Mouse (Mus musculus): Measurements from ENCODE around the gene Fut11. TPM values are rescaled to one million over a fixed set of nuclear protein-coding genes. Genes with fewer than 3 reads are reported as not detected.
A peak's percentile ranks its signal among the peaks of the same experiment; 100 is the strongest.

The Fut11 gene
- polyA plus RNA-seq, 1 experiment from 2014 or later, result 13.1 TPM

GRCm38 (mm10) chr14:20735052-20735451 lies 40.3 kb downstream of the Fut11 start:
- H3K4me2 ChIP-seq (ENCODE audit: low read length), result no peak overlapping the region
- no peak overlapping the region for H3K27ac ChIP-seq (ENCODE audit: low read depth, low read length)

GRCm38 (mm10) chr14:20735892-20736390 lies 41.2 kb downstream of the Fut11 start:
- DNase-seq (ENCODE audit: low spot score) (no peak), ATAC-seq (no peak)
- Histone ChIP-seq H3K9ac (ENCODE audit: low read length) (no peak overlapping the region), H3K4me2 (ENCODE audit: low read length) (no peak overlapping the region), H3K9me3 (replicated peaks; ENCODE audit: control insufficient read depth, low read length) (no peaks in the 10 kb centered on the region), H3K36me3 (ENCODE audit: control insufficient read depth, insufficient read depth, low read length) (peaks cover 37% of the 10 kb centered on the region), H3K4me3 (ENCODE audit: low read depth, low read length) (no peak overlapping the region), H3K27ac (ENCODE audit: low read depth, low read length) (no peak overlapping the region), H3K4me1 (ENCODE audit: control insufficient read depth, insufficient read depth, low read length) (peaks cover 5% of the 10 kb centered on the region; the same call in 1 of the 2 replicates), H3K27me3 (replicated peaks; ENCODE audit: control insufficient read depth, insufficient read depth, low read length) (no peaks in the 10 kb centered on the region)
- 92% methylated on average over 13 of the region's 13 CpGs for WGBS

More at GRCm38 (mm10) chr14:20735052-20735451, 40.3 kb downstream of the Fut11 start:
- ATAC-seq (no peak), DNase-seq (ENCODE audit: low spot score) (no peak)
- Histone ChIP-seq H3K9me3 (replicated peaks; ENCODE audit: control insufficient read depth, low read length) (no peaks in the 10 kb centered on the region), H3K36me3 (ENCODE audit: control insufficient read depth, insufficient read depth, low read length) (peaks cover 40% of the 10 kb centered on the region), H3K27me3 (replicated peaks; ENCODE audit: control insufficient read depth, insufficient read depth, low read length) (no peaks in the 10 kb centered on the region), H3K9ac (ENCODE audit: low read length) (no peak overlapping the region), H3K4me3 (ENCODE audit: low read depth, low read length) (no peak overlapping the region), H3K4me1 (ENCODE audit: control insufficient read depth, insufficient read depth, low read length) (peaks cover 5% of the 10 kb centered on the region; the same call in 1 of the 2 replicates)
- 72% methylated on average over 2 of the region's 2 CpGs for WGBS

- no peak overlapping the region for H3K9ac ChIP-seq (ENCODE audit: low read length)
- no peaks in the 10 kb centered on the region for H3K27me3 ChIP-seq (replicated peaks; ENCODE audit: control insufficient read depth, insufficient read depth, low read length)
- H3K4me2 ChIP-seq (ENCODE audit: low read length), result no peak overlapping the region
- H3K4me3 ChIP-seq (ENCODE audit: low read depth, low read length), result no peak overlapping the region
- WGBS, result 48% methylated on average over 14 of the region's 14 CpGs
- H3K9me3 ChIP-seq (replicated peaks; ENCODE audit: control insufficient read depth, low read length), result no peaks in the 10 kb centered on the region
- ATAC-seq (no peak), DNase-seq (ENCODE audit: low spot score) (peak; percentile 34)
- no peak overlapping the region for H3K27ac ChIP-seq (ENCODE audit: low read depth, low read length)
- H3K4me1 ChIP-seq (ENCODE audit: control insufficient read depth, insufficient read depth, low read length), result peaks cover 5% of the 10 kb centered on the region; the same call in 1 of the 2 replicates
- H3K36me3 ChIP-seq (ENCODE audit: control insufficient read depth, insufficient read depth, low read length), result peaks cover 40% of the 10 kb centered on the region
Observed at GRCm38 (mm10) chr14:20737306-20737705, 42.5 kb downstream of the Fut11 start.

- WGBS, result 94% methylated on average over 8 of the region's 8 CpGs
- Histone ChIP-seq H3K9me3 (replicated peaks; ENCODE audit: control insufficient read depth, low read length) (no peaks in the 10 kb centered on the region), H3K4me2 (ENCODE audit: low read length) (no peak overlapping the region), H3K4me1 (ENCODE audit: control insufficient read depth, insufficient read depth, low read length) (peaks cover under 1% of the 10 kb centered on the region; the same call in 1 of the 2 replicates), H3K36me3 (ENCODE audit: control insufficient read depth, insufficient read depth, low read length) (peaks cover 44% of the 10 kb centered on the region), H3K27ac (ENCODE audit: low read depth, low read length) (no peak overlapping the region), H3K4me3 (ENCODE audit: low read depth, low read length) (no peak overlapping the region), H3K27me3 (replicated peaks; ENCODE audit: control insufficient read depth, insufficient read depth, low read length) (no peaks in the 10 kb centered on the region), H3K9ac (ENCODE audit: low read length) (no peak overlapping the region)
- DNase-seq (ENCODE audit: low spot score) (no peak), ATAC-seq (no peak)
Observed at GRCm38 (mm10) chr14:20738511-20738910, 43.7 kb downstream of the Fut11 start.

GRCm38 (mm10) chr14:20741301-20741700 lies 46.5 kb downstream of the Fut11 start:
- no peak for ATAC-seq
- WGBS, result 94% methylated on average over 9 of the region's 9 CpGs
- DNase-seq (ENCODE audit: low spot score), result no peak
- H3K4me1 ChIP-seq (ENCODE audit: control insufficient read depth, insufficient read depth, low read length), result no peaks in the 10 kb centered on the region
- no peaks in the 10 kb centered on the region for H3K27me3 ChIP-seq (replicated peaks; ENCODE audit: control insufficient read depth, insufficient read depth, low read length)
- no peak overlapping the region for H3K9ac ChIP-seq (ENCODE audit: low read length)
- no peak overlapping the region for H3K4me3 ChIP-seq (ENCODE audit: low read depth, low read length)
- H3K36me3 ChIP-seq (ENCODE audit: control insufficient read depth, insufficient read depth, low read length), result peaks cover 49% of the 10 kb centered on the region
- no peaks in the 10 kb centered on the region for H3K9me3 ChIP-seq (replicated peaks; ENCODE audit: control insufficient read depth, low read length)
- H3K27ac ChIP-seq (ENCODE audit: low read depth, low read length), result no peak overlapping the region
- no peak overlapping the region for H3K4me2 ChIP-seq (ENCODE audit: low read length)

- Histone ChIP-seq H3K9ac (ENCODE audit: low read length) (no peak overlapping the region), H3K4me1 (ENCODE audit: control insufficient read depth, insufficient read depth, low read length) (no peaks in the 10 kb centered on the region), H3K36me3 (ENCODE audit: control insufficient read depth, insufficient read depth, low read length) (peaks cover 50% of the 10 kb centered on the region), H3K4me2 (ENCODE audit: low read length) (no peak overlapping the region), H3K27me3 (replicated peaks; ENCODE audit: control insufficient read depth, insufficient read depth, low read length) (no peaks in the 10 kb centered on the region), H3K27ac (ENCODE audit: low read depth, low read length) (no peak overlapping the region), H3K4me3 (ENCODE audit: low read depth, low read length) (no peak overlapping the region), H3K9me3 (replicated peaks; ENCODE audit: control insufficient read depth, low read length) (no peaks in the 10 kb centered on the region)
- WGBS, result 89% methylated on average over 3 of the region's 3 CpGs
- ATAC-seq, result no peak
- DNase-seq (ENCODE audit: low spot score), result no peak
Observed at GRCm38 (mm10) chr14:20743614-20744013, 48.8 kb downstream of the Fut11 start.

GRCm38 (mm10) chr14:20746935-20747334 lies 52.2 kb downstream of the Fut11 start:
- Histone ChIP-seq H3K27ac (ENCODE audit: low read depth, low read length) (no peak overlapping the region), H3K27me3 (replicated peaks; ENCODE audit: control insufficient read depth, insufficient read depth, low read length) (no peaks in the 10 kb centered on the region), H3K4me3 (ENCODE audit: low read depth, low read length) (no peak overlapping the region), H3K9ac (ENCODE audit: low read length) (no peak overlapping the region), H3K36me3 (ENCODE audit: control insufficient read depth, insufficient read depth, low read length) (peaks cover 32% of the 10 kb centered on the region), H3K4me2 (ENCODE audit: low read length) (no peak overlapping the region), H3K4me1 (ENCODE audit: control insufficient read depth, insufficient read depth, low read length) (no peaks in the 10 kb centered on the region), H3K9me3 (replicated peaks; ENCODE audit: control insufficient read depth, low read length) (no peaks in the 10 kb centered on the region)
- no peak for ATAC-seq
- WGBS, result 87% methylated on average over 3 of the region's 3 CpGs
- no peak for DNase-seq (ENCODE audit: low spot score)

- ATAC-seq, result no peak
- H3K4me2 ChIP-seq (ENCODE audit: low read length), result no peak overlapping the region
- no peaks in the 10 kb centered on the region for H3K27me3 ChIP-seq (replicated peaks; ENCODE audit: control insufficient read depth, insufficient read depth, low read length)
- 74% methylated on average over 4 of the region's 4 CpGs for WGBS
- no peak for DNase-seq (ENCODE audit: low spot score)
- H3K4me3 ChIP-seq (ENCODE audit: low read depth, low read length), result no peak overlapping the region
- no peak overlapping the region for H3K9ac ChIP-seq (ENCODE audit: low read length)
- H3K36me3 ChIP-seq (ENCODE audit: control insufficient read depth, insufficient read depth, low read length), result peaks cover 24% of the 10 kb centered on the region
- H3K27ac ChIP-seq (ENCODE audit: low read depth, low read length), result no peak overlapping the region
- H3K4me1 ChIP-seq (ENCODE audit: control insufficient read depth, insufficient read depth, low read length), result no peaks in the 10 kb centered on the region
- H3K9me3 ChIP-seq (replicated peaks; ENCODE audit: control insufficient read depth, low read length), result no peaks in the 10 kb centered on the region
Observed at GRCm38 (mm10) chr14:20748388-20748787, 53.6 kb downstream of the Fut11 start.

- Histone ChIP-seq H3K4me1 (ENCODE audit: control insufficient read depth, insufficient read depth, low read length) (no peaks in the 10 kb centered on the region), H3K4me3 (ENCODE audit: low read depth, low read length) (no peak overlapping the region), H3K27me3 (replicated peaks; ENCODE audit: control insufficient read depth, insufficient read depth, low read length) (no peaks in the 10 kb centered on the region), H3K9ac (ENCODE audit: low read length) (no peak overlapping the region), H3K9me3 (replicated peaks; ENCODE audit: control insufficient read depth, low read length) (no peaks in the 10 kb centered on the region), H3K36me3 (ENCODE audit: control insufficient read depth, insufficient read depth, low read length) (peaks cover 26% of the 10 kb centered on the region), H3K4me2 (ENCODE audit: low read length) (no peak overlapping the region), H3K27ac (ENCODE audit: low read depth, low read length) (no peak overlapping the region)
- DNase-seq (ENCODE audit: low spot score) (no peak), ATAC-seq (no peak)
- 90% methylated on average over 4 of the region's 4 CpGs for WGBS
Observed at GRCm38 (mm10) chr14:20749494-20750051, 54.8 kb downstream of the Fut11 start.
